Mouse (Mus musculus) lung, adult 2 months (tissue): ENCODE results near the gene Cog6. TPM values are rescaled to one million over a fixed set of nuclear protein-coding genes. Genes with fewer than 3 reads are reported as not detected.
A peak's percentile ranks its signal among the peaks of the same experiment; 100 is the strongest.

Source experiments
- DNase-seq: peaks from one replicate; pipeline ENCODE4 v3.0.0; 2022
- H3K4me1 ChIP-seq: fragments of 200-500 bp; 2 replicates; pipeline ENCODE4 v1.6.1; 2011; ENCODE audit warnings: low read length; ENCODE audit not compliant: control insufficient read depth, insufficient read depth
- H3K4me3 ChIP-seq: fragments of 200-500 bp; replicated peaks from 2 replicates; pipeline ENCODE3; 2011; ENCODE audit warnings: low read depth, mild to moderate bottlenecking, control low read depth, low read length; ENCODE audit errors: extremely low read depth
- CTCF ChIP-seq: fragments of 200-500 bp; IDR thresholded peaks from 2 replicates; pipeline ENCODE4 v1.5.1; 2011; ENCODE audit warnings: mild to moderate bottlenecking, low read length, control low read depth; ENCODE audit not compliant: insufficient read depth
- POLR2A ChIP-seq: fragments of 200-500 bp; IDR thresholded peaks from 2 replicates; pipeline ENCODE4 v1.6.1; 2011; ENCODE audit warnings: low read depth, mild to moderate bottlenecking, control low read depth, low read length, borderline replicate concordance; ENCODE audit errors: extremely low read depth
- WGBS: fragments of 180-500 bp; shearing (Covaris S2); methylation state at CpG from one replicate; pipeline ENCODE4 v1.1.7; 2018; 5-methylcytosine and 5-hydroxymethylcytosine counted together
- polyA plus RNA-seq: library from polyadenylated mRNA; depleted of rRNA; stranded (reverse); fragments of >200 nt; gene quantifications from 2 replicates; pipeline ENCODE4 v1.2.3, GENCODE M21; 2012; rRNA removed

The Cog6 gene
- polyA plus RNA-seq, 1 experiment, result 15.8 TPM

GRCm38 (mm10) chr3:52957861-52958260, 59.2 kb downstream of the Cog6 start:
- peaks cover 3% of the 10 kb centered on the region for H3K4me1 ChIP-seq
- TF ChIP-seq POLR2A, result no peak
- no peak for TF ChIP-seq CTCF

GRCm38 (mm10) chr3:52956236-52956635, 60.8 kb downstream of the Cog6 start:
- DNase-seq, result no peak
- H3K4me3 ChIP-seq, result no peak overlapping the region
- WGBS, result 60% methylated on average over 11 of the region's 11 CpGs
- peaks cover 3% of the 10 kb centered on the region for H3K4me1 ChIP-seq
- TF ChIP-seq POLR2A, result no peak
- TF ChIP-seq CTCF, result no peak

More at GRCm38 (mm10) chr3:52957861-52958260, 59.2 kb downstream of the Cog6 start:
- no peak overlapping the region for H3K4me3 ChIP-seq
- DNase-seq, result no peak
- WGBS, result 88% methylated on average over 7 of the region's 7 CpGs

DNA sequence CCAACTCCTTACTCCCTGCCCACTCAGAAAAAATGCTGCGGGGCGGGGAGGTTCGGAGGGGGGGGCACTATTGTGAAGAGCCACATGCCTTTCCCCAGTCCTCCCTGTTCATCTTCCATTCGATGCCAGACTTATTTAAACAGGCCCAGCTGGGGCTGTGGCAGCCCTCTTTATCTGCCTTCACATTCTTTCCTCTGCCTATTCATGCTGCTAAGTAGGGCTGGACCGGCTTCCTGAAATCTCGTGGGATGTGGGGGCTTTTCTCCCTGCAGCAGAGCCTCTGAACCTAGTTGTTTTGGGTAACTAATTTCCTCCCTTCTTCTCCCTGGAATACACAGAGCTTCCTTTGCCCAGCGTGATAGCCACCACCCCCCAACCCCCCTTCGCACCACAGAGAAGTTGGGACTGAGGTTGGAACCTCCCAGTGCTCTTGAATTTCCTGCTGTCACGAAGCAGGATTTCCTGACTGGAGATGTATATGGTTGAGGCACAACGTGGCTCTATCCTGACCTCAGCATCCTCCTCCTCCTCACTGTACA, 61.5 kb downstream of the Cog6 start:
- Histone ChIP-seq H3K4me3 (no peak overlapping the region), H3K4me1 (peaks cover 3% of the 10 kb centered on the region)
- no peak for DNase-seq
- no peak for TF ChIP-seq POLR2A
- TF ChIP-seq CTCF, result no peak
- 6% methylated on average over 10 of the region's 10 CpGs for WGBS

GRCm38 (mm10) chr3:52954656-52955055, 62.4 kb downstream of the Cog6 start:
- H3K4me3 ChIP-seq, result no peak overlapping the region
- TF ChIP-seq POLR2A (no peak), CTCF (no peak)
- no peak for DNase-seq
- 43% methylated on average over 9 of the region's 9 CpGs for WGBS
- H3K4me1 ChIP-seq, result peaks cover 3% of the 10 kb centered on the region

- WGBS, result 56% methylated on average over 1 of the region's 1 CpGs
- H3K4me1 ChIP-seq, result peaks cover 3% of the 10 kb centered on the region
- no peak for DNase-seq
These were observed 63.2 kb downstream of the Cog6 start for GRCm38 (mm10) chr3:52953831-52954230.

DNA sequence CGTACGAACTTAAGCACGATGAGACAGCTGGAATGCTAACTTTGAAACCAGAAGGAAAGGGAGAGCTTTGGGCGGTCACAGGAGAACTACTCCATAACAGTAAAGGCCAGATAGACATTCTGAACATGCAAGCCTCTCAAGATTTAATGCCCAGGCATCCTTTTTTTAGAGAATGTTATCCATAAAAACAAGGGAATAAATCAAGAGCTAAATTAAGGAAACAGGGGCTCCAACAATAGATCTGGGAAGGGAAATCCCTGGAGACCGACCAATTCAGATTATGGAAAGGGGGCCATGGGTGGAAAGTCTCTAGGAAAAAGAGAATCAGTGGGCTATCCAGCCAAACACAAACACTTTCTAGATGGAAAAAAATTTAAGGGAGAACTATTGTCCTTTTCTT, 68.2 kb downstream of the Cog6 start:
- H3K4me3 ChIP-seq, result no peak overlapping the region
- H3K4me1 ChIP-seq, result no peaks in the 10 kb centered on the region
- WGBS, result 79% methylated on average over 5 of the region's 5 CpGs
- no peak for TF ChIP-seq POLR2A
- no peak for TF ChIP-seq CTCF
- no peak for DNase-seq

More at GRCm38 (mm10) chr3:52953831-52954230, 63.2 kb downstream of the Cog6 start:
- no peak overlapping the region for H3K4me3 ChIP-seq
- TF ChIP-seq CTCF (no peak), POLR2A (no peak)

DNA sequence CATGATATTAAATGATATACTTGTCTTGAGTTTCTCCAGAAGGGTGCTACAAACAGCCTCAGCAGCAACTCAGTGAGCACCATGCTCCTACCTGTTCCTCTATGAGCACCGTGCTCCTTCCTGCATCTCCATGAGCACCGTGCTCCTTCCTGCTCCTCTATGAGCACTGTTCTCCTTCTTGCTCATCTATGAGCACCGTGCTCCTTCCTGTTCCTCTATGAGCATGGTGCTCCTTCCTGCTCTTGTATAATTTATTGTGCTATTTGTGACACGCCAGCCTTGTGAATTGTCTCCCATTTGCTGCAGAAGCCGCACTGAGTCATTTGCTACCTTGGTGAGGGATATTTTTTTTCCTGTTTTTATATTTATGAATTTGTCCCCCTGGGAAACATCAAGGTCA, 69.6 kb downstream of the Cog6 start:
- TF ChIP-seq POLR2A (no peak), CTCF (no peak)
- no peak for DNase-seq
- 52% methylated on average over 5 of the region's 5 CpGs for WGBS
- no peak overlapping the region for H3K4me3 ChIP-seq
- no peaks in the 10 kb centered on the region for H3K4me1 ChIP-seq

- DNase-seq, result peak; percentile 25
- TF ChIP-seq POLR2A, result no peak
- peaks cover 7% of the 10 kb centered on the region; the same call in 1 of the 2 replicates for H3K4me1 ChIP-seq
- no peak overlapping the region for H3K4me3 ChIP-seq
- 16% methylated on average over 10 of the region's 10 CpGs for WGBS
These were observed 76.1 kb downstream of the Cog6 start for GRCm38 (mm10) chr3:52940832-52941468.

DNA sequence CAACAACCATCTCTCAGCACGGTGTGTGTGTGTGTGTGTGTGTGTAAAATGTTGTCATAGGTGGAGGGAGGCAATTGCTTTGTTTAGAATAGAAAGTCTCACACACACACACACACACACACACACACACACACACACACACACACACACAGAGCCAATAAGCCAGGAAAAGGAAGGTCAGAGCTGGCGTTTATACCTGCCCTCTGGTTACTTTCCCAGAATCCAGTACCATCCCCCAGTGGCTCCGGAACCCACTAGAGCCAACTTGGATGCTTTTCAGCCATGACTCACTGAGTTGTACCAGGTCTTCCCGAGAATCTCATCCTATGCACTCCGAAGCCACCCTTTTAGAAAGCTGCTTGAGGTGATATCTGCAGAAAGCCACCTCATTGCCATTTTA, 78.6 kb downstream of the Cog6 start:
- no peak overlapping the region for H3K4me3 ChIP-seq
- peaks cover 7% of the 10 kb centered on the region; the same call in 1 of the 2 replicates for H3K4me1 ChIP-seq
- 28% methylated on average over 5 of the region's 5 CpGs for WGBS
- TF ChIP-seq CTCF (no peak), POLR2A (no peak)
- DNase-seq, result peak; percentile 20

- peak; percentile 11 for DNase-seq
- 44% methylated on average over 6 of the region's 6 CpGs for WGBS
- TF ChIP-seq POLR2A, result no peak
- no peak for TF ChIP-seq CTCF
- peaks cover 7% of the 10 kb centered on the region; the same call in 1 of the 2 replicates for H3K4me1 ChIP-seq
- no peak overlapping the region for H3K4me3 ChIP-seq
These were observed 79.2 kb downstream of the Cog6 start for GRCm38 (mm10) chr3:52937739-52938306.

DNA sequence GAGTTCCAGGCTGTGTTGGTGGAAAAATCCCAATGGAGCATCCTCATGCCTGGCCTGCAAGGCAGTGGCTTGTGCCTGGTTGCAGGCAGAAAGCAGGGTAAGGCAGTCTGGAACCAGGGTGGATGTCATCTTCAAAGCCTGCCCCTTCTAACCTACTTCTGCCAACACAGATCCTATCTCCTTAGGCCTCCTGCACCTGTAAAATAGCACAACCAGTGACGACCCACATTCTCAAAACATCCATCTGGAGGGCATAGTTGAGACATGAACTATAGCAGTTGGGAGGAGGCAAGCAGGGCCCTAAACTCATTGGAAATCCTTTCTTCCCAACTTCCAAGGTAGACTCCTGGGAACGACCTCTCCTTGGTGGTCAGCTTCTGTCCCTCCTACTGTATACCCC, 85.1 kb downstream of the Cog6 start:
- H3K4me3 ChIP-seq, result no peak overlapping the region
- TF ChIP-seq POLR2A, result no peak
- TF ChIP-seq CTCF, result no peak
- 83% methylated on average over 2 of the region's 2 CpGs for WGBS
- DNase-seq, result no peak
- H3K4me1 ChIP-seq, result no peaks in the 10 kb centered on the region; the same call in 1 of the 2 replicates

Other genes starting within 250 kb of the Cog6 start
- gene Lhfp, start 24.3 kb upstream of the Cog6 start, polyA plus RNA-seq, result 243 and 288 TPM in 2 replicates